Mouse (Mus musculus): Measurements from ENCODE around the gene Car12.

DNA sequence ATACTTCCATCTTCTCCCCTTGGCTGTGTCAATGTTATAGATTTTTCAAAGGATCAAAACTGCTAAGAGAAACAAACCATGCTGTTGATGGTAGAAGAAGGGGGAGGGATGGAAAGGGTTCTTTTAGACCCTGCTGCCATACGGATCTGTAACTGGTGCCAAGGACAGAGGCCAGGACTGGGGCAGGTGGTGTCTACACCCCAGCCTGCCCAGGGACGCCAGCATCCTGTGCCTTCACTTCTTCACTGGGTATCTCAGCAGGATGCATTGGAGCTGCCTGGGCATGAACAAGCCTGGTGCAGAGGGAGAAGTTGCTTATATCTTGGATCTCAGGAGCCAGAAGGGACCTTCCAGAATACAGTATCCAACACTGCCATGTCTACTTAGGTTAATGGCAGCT, 31.0 kb downstream of the Car12 start:
- TF ChIP-seq CTCF (IDR thresholded peaks at IDR 0.05; ENCODE audit: extremely low read depth, insufficient read depth, insufficient read length, insufficient replicate concordance) (no peak), POLR2A (IDR thresholded peaks at IDR 0.05; ENCODE audit: low read depth, low read length) (no peak)
